Mouse (Mus musculus) hindbrain, embryonic 11.5 days (tissue): Measurements from ENCODE around the gene Hsp90ab1. TPM values are rescaled to one million over a fixed set of nuclear protein-coding genes. Genes with fewer than 3 reads are reported as not detected.

ENCODE experiments used
- ATAC-seq: fragments of 200-750 bp; cut with Nextera tagmentation; 2 replicates; pipeline ENCODE4 v1.8.0; 2017; ENCODE audit warnings: mild to moderate bottlenecking, moderate TSS enrichment, moderate library complexity; ENCODE audit not compliant: low FRiP score
- DNase-seq: peaks from one replicate; pipeline ENCODE4 v3.0.0-alpha.2; 2015; ENCODE audit warnings: low spot score
- H3K27ac ChIP-seq: fragments of 300-500 bp; sonication (generic); 2 replicates; pipeline ENCODE4 v1.5.1; 2014; ENCODE audit warnings: mild to moderate bottlenecking, low read depth, low read length
- H3K27me3 ChIP-seq: fragments of 300-500 bp; sonication (generic); 2 replicates; pipeline ENCODE4 v1.6.1; 2014; ENCODE audit warnings: mild to moderate bottlenecking, low read length, moderate library complexity, mixed read lengths; ENCODE audit not compliant: control insufficient read depth, insufficient read depth
- H3K36me3 ChIP-seq: fragments of 300-500 bp; sonication (generic); 2 replicates; pipeline ENCODE4 v1.6.1; 2014; ENCODE audit warnings: mild to moderate bottlenecking, low read length, moderate library complexity, mixed read lengths; ENCODE audit not compliant: control insufficient read depth, insufficient read depth
- H3K4me1 ChIP-seq: fragments of 300-500 bp; sonication (generic); replicated peaks from 2 replicates; pipeline ENCODE4 v1.6.1; 2014; ENCODE audit warnings: low read length, mixed read lengths; ENCODE audit not compliant: control insufficient read depth, insufficient read depth
- H3K4me2 ChIP-seq: fragments of 300-500 bp; sonication (generic); replicated peaks from 2 replicates; pipeline ENCODE4 v1.6.1; 2014; ENCODE audit warnings: mild to moderate bottlenecking, low read depth, low read length
- H3K4me3 ChIP-seq: fragments of 300-500 bp; sonication (generic); 2 replicates; pipeline ENCODE4 v1.5.1; 2014; ENCODE audit warnings: low read depth, low read length
- H3K9ac ChIP-seq: fragments of 300-500 bp; sonication (generic); 2 replicates; pipeline ENCODE4 v1.6.1; 2014; ENCODE audit warnings: low read depth, low read length
- H3K9me3 ChIP-seq: fragments of 300-500 bp; sonication (generic); 2 replicates; pipeline ENCODE4 v1.6.1; 2016; ENCODE audit warnings: low read length; ENCODE audit not compliant: control insufficient read depth
- WGBS: fragments of 180-500 bp; shearing (Covaris S2); extraction: QIAGEN DNeasy Blood & Tissue Kit; methylation state at CpG from one replicate; pipeline ENCODE4 v1.1.7; 2014; 5-methylcytosine and 5-hydroxymethylcytosine counted together
- polyA plus RNA-seq: library from polyadenylated mRNA; unstranded; fragments of >200 nt; fragmentation: Nextera tagmentation; extraction: Ambion mirVana; gene quantifications from 2 replicates; pipeline ENCODE4 v1.2.1, GENCODE M21; 2014

Gene Hsp90ab1
- polyA plus RNA-seq, 1 experiment from 2014 or later: 1,644 TPM

DNA sequence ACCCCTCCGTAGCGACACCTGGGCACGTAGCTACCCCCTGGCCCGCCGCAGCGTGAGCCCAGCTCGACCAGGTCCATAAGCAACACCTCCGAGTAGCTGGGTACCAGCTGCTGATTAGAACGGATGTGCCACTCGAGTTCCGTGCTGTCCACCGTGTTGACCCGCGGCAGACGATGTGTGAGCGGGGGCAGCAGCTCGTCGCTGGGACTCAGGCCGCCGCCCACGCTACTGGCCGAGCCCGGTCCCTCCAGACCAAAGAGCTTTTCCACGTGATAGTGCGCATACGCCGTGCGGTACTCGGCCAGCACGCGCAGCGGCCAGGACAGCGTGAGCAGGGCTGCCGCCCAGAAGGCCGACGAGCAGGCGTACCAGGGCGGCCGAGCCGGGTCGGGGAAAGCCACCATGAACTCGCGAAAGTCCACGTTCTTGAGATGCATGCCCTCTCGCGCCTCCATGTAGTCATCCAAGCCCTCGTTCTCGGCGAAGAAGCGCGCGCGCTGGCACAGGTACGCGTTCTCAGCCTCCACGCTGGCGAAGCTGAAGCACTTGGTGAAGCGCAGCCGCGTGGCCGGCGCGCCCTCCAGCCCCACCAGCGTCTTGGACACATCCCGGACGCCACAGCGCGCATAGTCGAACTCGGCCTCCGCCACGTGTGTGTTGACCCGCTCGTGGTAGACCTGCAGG, 27.7 kb downstream of the Hsp90ab1 start:
- ATAC-seq (no peak), DNase-seq (peak; percentile 50)
- peaks cover 22% of the 10 kb centered on the region for H3K4me1 ChIP-seq
- no peak overlapping the region for H3K27ac ChIP-seq
- 5% methylated on average over 74 of the region's 74 CpGs for WGBS
- 0 out of 2 replicates have a peak overlapping the region, but pooled peaks have one; percentile 25 for H3K9ac ChIP-seq
- H3K4me3 ChIP-seq: peak overlapping the region; percentile 23
- H3K36me3 ChIP-seq: no peaks in the 10 kb centered on the region
- peak overlapping the region; percentile 44 for H3K4me2 ChIP-seq
- H3K27me3 ChIP-seq: peaks cover 51% of the 10 kb centered on the region
- no peaks in the 10 kb centered on the region for H3K9me3 ChIP-seq

DNA sequence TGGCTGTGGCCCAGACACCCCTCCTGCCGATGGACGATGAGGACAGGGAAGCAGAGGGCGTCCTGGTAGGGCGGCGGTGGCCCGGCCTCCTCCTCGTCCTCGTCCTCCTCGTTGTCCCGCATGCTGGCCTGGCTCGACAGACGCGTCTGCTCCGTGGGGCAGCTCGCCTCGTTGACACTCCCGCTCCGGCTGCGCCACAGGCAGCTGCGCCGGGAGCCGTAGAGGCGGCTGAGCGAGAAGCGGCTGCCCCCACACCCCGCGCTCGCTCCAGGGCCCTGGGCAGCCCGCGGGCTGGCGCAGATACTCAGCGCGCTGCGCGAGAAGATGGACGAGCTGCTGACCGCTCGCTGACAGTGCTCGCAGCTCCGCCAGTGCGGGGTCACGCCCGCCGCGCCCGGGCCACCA, 28.2 kb downstream of the Hsp90ab1 start:
- ATAC-seq: peak; percentile 18; the same call in 1 of the 2 replicates
- Histone ChIP-seq H3K4me3 (peak overlapping the region; percentile 23), H3K9ac (0 out of 2 replicates have a peak overlapping the region, but pooled peaks have one; percentile 25), H3K9me3 (no peaks in the 10 kb centered on the region), H3K36me3 (no peaks in the 10 kb centered on the region), H3K4me2 (peak overlapping the region; percentile 44), H3K27ac (no peak overlapping the region), H3K27me3 (peaks cover 51% of the 10 kb centered on the region), H3K4me1 (peaks cover 22% of the 10 kb centered on the region)
- WGBS: 1% methylated on average over 34 of the region's 46 CpGs
- DNase-seq: peak; percentile 54

GRCm38 (mm10) chr17:45544001-45544872, 28.8 kb downstream of the Hsp90ab1 start:
- Histone ChIP-seq H3K9ac (no peak overlapping the region), H3K4me3 (no peak overlapping the region), H3K4me1 (peaks cover 22% of the 10 kb centered on the region), H3K36me3 (no peaks in the 10 kb centered on the region), H3K27ac (no peak overlapping the region), H3K27me3 (peaks cover 51% of the 10 kb centered on the region), H3K4me2 (peak overlapping the region; percentile 44; the same call in 1 of the 2 replicates), H3K9me3 (no peaks in the 10 kb centered on the region)
- ATAC-seq (0 out of 2 replicates have a peak, but pooled peaks have one; percentile 8), DNase-seq (peak; percentile 57)
- 4% methylated on average over 23 of the region's 24 CpGs for WGBS

DNA sequence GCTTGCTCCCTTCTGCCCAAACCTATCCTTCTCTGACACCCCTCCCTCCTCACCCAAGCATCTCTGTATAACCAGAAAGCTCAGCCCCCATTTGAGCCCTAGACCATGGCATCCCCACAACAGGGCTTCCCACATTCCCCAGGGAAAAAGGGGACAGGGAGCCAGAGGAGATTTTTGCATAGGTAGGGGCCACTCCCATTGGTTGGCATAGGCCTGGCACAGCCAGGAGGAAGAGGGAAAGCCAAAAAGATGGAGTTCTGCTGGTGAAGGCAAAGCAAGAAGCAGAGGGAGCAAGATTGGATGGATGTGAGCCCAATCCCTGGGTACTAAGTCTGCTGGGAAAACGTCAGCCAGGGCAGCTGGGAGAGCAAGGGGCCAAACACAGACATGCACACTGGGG, 30.0 kb downstream of the Hsp90ab1 start:
- Histone ChIP-seq H3K4me3 (no peak overlapping the region), H3K4me1 (peaks cover 20% of the 10 kb centered on the region), H3K4me2 (no peak overlapping the region), H3K9ac (no peak overlapping the region), H3K27me3 (peaks cover 51% of the 10 kb centered on the region), H3K36me3 (no peaks in the 10 kb centered on the region), H3K27ac (no peak overlapping the region), H3K9me3 (no peaks in the 10 kb centered on the region)
- ATAC-seq (no peak), DNase-seq (no peak)
- WGBS: 26% methylated on average over 1 of the region's 1 CpGs

DNA sequence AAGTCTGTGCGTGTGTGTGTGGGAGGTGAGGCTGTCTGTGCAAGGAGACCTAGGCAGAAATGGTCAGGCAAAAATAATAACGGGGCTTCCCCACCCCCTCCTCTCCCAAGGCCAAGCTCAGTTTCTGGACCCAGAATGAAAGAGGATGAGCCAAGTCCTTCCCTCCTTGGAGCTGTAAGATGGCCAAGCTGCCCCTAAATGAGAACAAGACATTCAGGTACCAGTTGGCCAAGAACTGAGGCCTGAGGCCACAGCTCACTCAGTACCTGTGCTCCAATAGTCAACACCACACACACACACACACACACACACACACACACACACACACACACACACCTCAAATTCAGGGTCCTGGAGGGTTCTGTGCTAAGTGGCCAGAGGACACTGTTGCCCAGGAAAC, 30.4 kb downstream of the Hsp90ab1 start:
- WGBS: 85% methylated on average over 2 of the region's 2 CpGs
- Histone ChIP-seq H3K27ac (no peak overlapping the region), H3K4me3 (no peak overlapping the region), H3K27me3 (peaks cover 47% of the 10 kb centered on the region), H3K9me3 (no peaks in the 10 kb centered on the region), H3K4me1 (peaks cover 20% of the 10 kb centered on the region), H3K4me2 (no peak overlapping the region), H3K9ac (no peak overlapping the region), H3K36me3 (no peaks in the 10 kb centered on the region)
- no peak for DNase-seq
- ATAC-seq: no peak

DNA sequence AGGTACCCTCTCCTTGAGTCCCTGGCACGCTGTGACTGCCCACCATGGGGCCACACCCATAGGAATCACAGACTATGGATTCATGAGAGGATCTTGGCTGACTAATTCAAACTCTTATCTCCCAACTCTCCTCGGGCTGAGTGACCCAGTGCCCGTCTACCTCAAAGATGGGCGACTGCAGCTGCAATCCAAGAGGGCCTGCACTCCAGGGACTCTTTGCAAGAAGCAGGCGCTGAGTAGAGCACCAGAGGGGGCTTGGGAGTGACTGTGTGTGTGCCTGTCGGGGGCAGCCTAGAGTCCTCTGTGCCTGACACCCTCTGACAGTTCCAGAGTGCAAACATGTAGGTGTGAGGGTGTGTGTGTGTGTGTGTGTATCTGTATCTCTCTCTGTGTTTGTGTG, 30.9 kb downstream of the Hsp90ab1 start:
- Histone ChIP-seq H3K27me3 (peaks cover 42% of the 10 kb centered on the region), H3K9ac (no peak overlapping the region), H3K9me3 (no peaks in the 10 kb centered on the region), H3K27ac (no peak overlapping the region), H3K4me1 (peaks cover 20% of the 10 kb centered on the region), H3K4me3 (no peak overlapping the region), H3K36me3 (no peaks in the 10 kb centered on the region), H3K4me2 (no peak overlapping the region)
- DNase-seq (no peak), ATAC-seq (no peak)
- WGBS: 38% methylated on average over 6 of the region's 6 CpGs

DNA sequence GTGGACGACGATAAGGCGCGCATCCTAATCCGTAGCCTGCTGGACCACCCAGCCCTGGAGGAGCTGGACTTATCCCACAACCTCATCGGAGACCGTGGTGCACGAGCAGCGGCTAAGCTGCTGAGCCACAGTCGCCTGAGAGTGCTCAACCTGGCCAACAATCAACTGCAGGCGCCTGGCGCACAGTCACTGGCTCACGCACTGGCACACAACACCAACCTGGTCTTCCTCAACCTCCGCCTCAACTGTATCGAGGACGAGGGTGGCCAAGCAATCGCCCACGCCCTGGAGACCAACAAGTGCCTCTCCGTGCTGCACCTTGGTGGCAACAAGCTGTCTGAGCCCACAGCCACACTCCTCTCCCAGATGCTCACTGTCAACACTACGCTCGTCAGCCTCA, 33.4 kb downstream of the Hsp90ab1 start:
- H3K9me3 ChIP-seq: no peaks in the 10 kb centered on the region
- no peaks in the 10 kb centered on the region for H3K36me3 ChIP-seq
- H3K4me1 ChIP-seq: peaks cover 9% of the 10 kb centered on the region
- no peak overlapping the region for H3K4me3 ChIP-seq
- DNase-seq: no peak
- peaks cover 32% of the 10 kb centered on the region for H3K27me3 ChIP-seq
- no peak overlapping the region for H3K4me2 ChIP-seq
- no peak for ATAC-seq
- 86% methylated on average over 21 of the region's 21 CpGs for WGBS
- no peak overlapping the region for H3K27ac ChIP-seq
- H3K9ac ChIP-seq: no peak overlapping the region

DNA sequence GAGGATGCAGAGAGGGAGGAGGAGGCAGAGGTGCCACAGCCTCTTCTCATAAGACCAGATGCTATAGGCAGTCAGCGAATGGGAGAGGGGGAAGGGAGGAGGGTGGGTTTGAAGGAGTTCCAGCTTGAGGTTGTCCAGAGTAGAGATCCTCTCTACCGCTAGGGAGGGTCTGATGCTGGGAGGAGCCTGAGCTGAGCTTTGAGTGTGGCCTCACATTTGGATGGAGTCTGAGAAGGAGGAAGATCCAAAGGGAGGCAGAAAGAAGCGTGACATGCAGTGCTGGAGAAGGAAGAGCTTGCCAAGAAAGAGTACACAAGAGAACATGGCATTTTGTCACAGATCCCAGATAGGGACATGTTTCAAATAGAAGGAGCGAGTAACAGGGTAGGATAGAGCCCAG, 34.7 kb downstream of the Hsp90ab1 start:
- Histone ChIP-seq H3K9ac (no peak overlapping the region), H3K27me3 (peaks cover 20% of the 10 kb centered on the region), H3K4me3 (no peak overlapping the region), H3K4me1 (no peaks in the 10 kb centered on the region), H3K4me2 (no peak overlapping the region), H3K27ac (no peak overlapping the region), H3K9me3 (no peaks in the 10 kb centered on the region), H3K36me3 (no peaks in the 10 kb centered on the region)
- ATAC-seq: no peak
- no peak for DNase-seq
- 59% methylated on average over 4 of the region's 4 CpGs for WGBS
